Mouse (Mus musculus) embryonic facial prominence, embryonic 13.5 days (tissue): ENCODE data around the gene Mst1r. TPM values are rescaled to one million over a fixed set of nuclear protein-coding genes. Genes with fewer than 3 reads are reported as not detected.

Experiments used
- ATAC-seq: fragments of 200-750 bp; cut with Nextera tagmentation; 2 replicates; pipeline ENCODE4 v1.8.0; 2017; ENCODE audit warnings: low read depth; ENCODE audit not compliant: insufficient number of reproducible peaks, insufficient read depth, low FRiP score, low TSS enrichment
- H3K27ac ChIP-seq: fragments of 300-500 bp; sonication (generic); 2 replicates; pipeline ENCODE4 v1.5.1; 2015; ENCODE audit warnings: moderate library complexity, mild to moderate bottlenecking, inconsistent platforms
- H3K27me3 ChIP-seq: fragments of 300-500 bp; sonication (generic); 2 replicates; pipeline ENCODE4 v1.6.1; 2015; ENCODE audit warnings: mild to moderate bottlenecking, inconsistent platforms
- H3K36me3 ChIP-seq: fragments of 300-500 bp; sonication (generic); 2 replicates; pipeline ENCODE4 v1.6.1; 2015; ENCODE audit warnings: mild to moderate bottlenecking, inconsistent platforms
- H3K4me1 ChIP-seq: fragments of 300-500 bp; sonication (generic); 2 replicates; pipeline ENCODE4 v1.6.1; 2015; ENCODE audit warnings: inconsistent platforms
- H3K4me2 ChIP-seq: fragments of 300-500 bp; sonication (generic); 2 replicates; pipeline ENCODE4 v1.6.1; 2015; ENCODE audit warnings: moderate library complexity, mild to moderate bottlenecking, inconsistent platforms
- H3K4me3 ChIP-seq: fragments of 300-500 bp; sonication (generic); 2 replicates; pipeline ENCODE4 v1.5.1; 2015; ENCODE audit warnings: mild to moderate bottlenecking, inconsistent platforms
- H3K9ac ChIP-seq: fragments of 300-500 bp; sonication (generic); 2 replicates; pipeline ENCODE4 v1.6.1; 2015; ENCODE audit warnings: mild to moderate bottlenecking, inconsistent platforms
- H3K9me3 ChIP-seq: fragments of 300-500 bp; sonication (generic); 2 replicates; pipeline ENCODE4 v1.6.1; 2016; ENCODE audit warnings: inconsistent platforms
- WGBS: fragments of 180-500 bp; shearing (Covaris S2); methylation state at CpG from one replicate; pipeline ENCODE4 v1.1.7; 2015; ENCODE audit warnings: mixed read lengths; 5-methylcytosine and 5-hydroxymethylcytosine counted together
- polyA plus RNA-seq: library from polyadenylated mRNA; unstranded; fragments of >200 nt; fragmentation: Nextera tagmentation; extraction: Ambion mirVana; gene quantifications from 2 replicates; pipeline ENCODE4 v1.2.1, GENCODE M21; 2015

The Mst1r gene
- 5.1 and 6.3 TPM in 2 replicates for polyA plus RNA-seq

- peak within 1 kb of the TSS; percentile 64 for H3K9ac ChIP-seq
- H3K36me3 ChIP-seq: peaks cover 12% of the 10 kb centered on the region
- peak; percentile 77 for ATAC-seq
- WGBS: 13% methylated on average over 19 of the region's 19 CpGs
- peak within 1 kb of the TSS; percentile 75 for H3K27ac ChIP-seq
- H3K4me2 ChIP-seq: peak within 1 kb of the TSS; percentile 70
- peaks cover 5% of the 10 kb centered on the region for H3K27me3 ChIP-seq
- H3K9me3 ChIP-seq: no peaks in the 10 kb centered on the region
- H3K4me1 ChIP-seq: peaks cover 47% of the 10 kb centered on the region
- H3K4me3 ChIP-seq: peak within 1 kb of the TSS; percentile 45
Measured at GRCm38 (mm10) chr9:107906252-107906966, at the start of gene Mst1r. Mst1r (plus strand) TSS chr9:107906873.

- Histone ChIP-seq H3K36me3 (peaks cover 40% of the 10 kb centered on the region), H3K27ac (no peak overlapping the region), H3K9me3 (no peaks in the 10 kb centered on the region), H3K4me1 (no peaks in the 10 kb centered on the region), H3K4me3 (no peak overlapping the region), H3K9ac (no peak overlapping the region), H3K27me3 (no peaks in the 10 kb centered on the region), H3K4me2 (no peak overlapping the region)
- WGBS: 94% methylated on average over 3 of the region's 3 CpGs
- ATAC-seq: no peak
Measured at GRCm38 (mm10) chr9:107858343-107858742, 48.3 kb upstream of the Mst1r start.

GRCm38 (mm10) chr9:107864493-107864892 is 42.2 kb upstream of the Mst1r start:
- no peak for ATAC-seq
- H3K9ac ChIP-seq: no peak overlapping the region
- H3K4me1 ChIP-seq: no peaks in the 10 kb centered on the region
- no peak overlapping the region for H3K4me3 ChIP-seq
- no peaks in the 10 kb centered on the region for H3K9me3 ChIP-seq
- H3K27ac ChIP-seq: no peak overlapping the region
- no peak overlapping the region for H3K4me2 ChIP-seq
- H3K36me3 ChIP-seq: peaks cover 22% of the 10 kb centered on the region
- WGBS: 75% methylated on average over 1 of the region's 1 CpGs
- H3K27me3 ChIP-seq: no peaks in the 10 kb centered on the region

- H3K9me3 ChIP-seq: no peaks in the 10 kb centered on the region
- ATAC-seq: no peak
- H3K4me1 ChIP-seq: 0 out of 2 replicates have a peak, but pooled peaks cover under 1% of the 10 kb centered on the region
- WGBS: 99% methylated on average over 2 of the region's 2 CpGs
- no peak overlapping the region for H3K4me3 ChIP-seq
- no peak overlapping the region for H3K9ac ChIP-seq
- H3K27me3 ChIP-seq: no peaks in the 10 kb centered on the region
- H3K4me2 ChIP-seq: no peak overlapping the region
- H3K36me3 ChIP-seq: peaks cover 23% of the 10 kb centered on the region
- H3K27ac ChIP-seq: no peak overlapping the region
Measured at GRCm38 (mm10) chr9:107866081-107866480, 40.6 kb upstream of the Mst1r start.

GRCm38 (mm10) chr9:107872350-107873098 is 34.1 kb upstream of the Mst1r start:
- H3K36me3 ChIP-seq: peaks cover 12% of the 10 kb centered on the region
- no peaks in the 10 kb centered on the region for H3K9me3 ChIP-seq
- peak overlapping the region; percentile 77 for H3K4me2 ChIP-seq
- H3K27me3 ChIP-seq: no peaks in the 10 kb centered on the region
- H3K27ac ChIP-seq: peak overlapping the region; percentile 95
- H3K9ac ChIP-seq: peak overlapping the region; percentile 99
- ATAC-seq: peak; percentile 99
- WGBS: under 1% methylated on average over 79 of the region's 80 CpGs
- H3K4me3 ChIP-seq: peak overlapping the region; percentile 97
- peaks cover 12% of the 10 kb centered on the region for H3K4me1 ChIP-seq

- no peaks in the 10 kb centered on the region for H3K9me3 ChIP-seq
- no peak for ATAC-seq
- no peaks in the 10 kb centered on the region for H3K27me3 ChIP-seq
- H3K4me3 ChIP-seq: peak within 1 kb of the TSS; percentile 97
- peak within 1 kb of the TSS; percentile 77 for H3K4me2 ChIP-seq
- peak within 1 kb of the TSS; percentile 99 for H3K9ac ChIP-seq
- WGBS: 10% methylated on average over 14 of the region's 14 CpGs
- peaks cover 9% of the 10 kb centered on the region; the same call in 1 of the 2 replicates for H3K36me3 ChIP-seq
- H3K27ac ChIP-seq: peak within 1 kb of the TSS; percentile 95
- peaks cover 12% of the 10 kb centered on the region for H3K4me1 ChIP-seq
Measured at GRCm38 (mm10) chr9:107873137-107873536, 33.5 kb upstream of the Mst1r start, which contains the start of gene Rbm6. Rbm6 (minus strand) TSS chr9:107873237.

GRCm38 (mm10) chr9:107880411-107880810 is 26.3 kb upstream of the Mst1r start:
- no peak for ATAC-seq
- 65% methylated on average over 4 of the region's 4 CpGs for WGBS

GRCm38 (mm10) chr9:107887804-107888266 is 18.8 kb upstream of the Mst1r start, which contains the start of gene Mon1a:
Mon1a (plus strand) TSS chr9:107888151.
- peak within 1 kb of the TSS; percentile 75 for H3K4me3 ChIP-seq
- H3K4me1 ChIP-seq: peaks cover 16% of the 10 kb centered on the region
- WGBS: under 1% methylated on average over 28 of the region's 28 CpGs
- peak; percentile 91 for ATAC-seq
- peaks cover 10% of the 10 kb centered on the region; the same call in 1 of the 2 replicates for H3K27me3 ChIP-seq
- peak within 1 kb of the TSS; percentile 82 for H3K9ac ChIP-seq
- peak within 1 kb of the TSS; percentile 48; the same call in 1 of the 2 replicates for H3K27ac ChIP-seq
- no peaks in the 10 kb centered on the region for H3K9me3 ChIP-seq
- H3K36me3 ChIP-seq: 0 out of 2 replicates have a peak, but pooled peaks cover 3% of the 10 kb centered on the region
- H3K4me2 ChIP-seq: peak within 1 kb of the TSS; percentile 81

More at GRCm38 (mm10) chr9:107880411-107880810, 26.3 kb upstream of the Mst1r start:
- Histone ChIP-seq H3K27me3 (peaks cover 2% of the 10 kb centered on the region; the same call in 1 of the 2 replicates), H3K4me2 (no peak overlapping the region), H3K4me1 (no peaks in the 10 kb centered on the region), H3K9me3 (no peaks in the 10 kb centered on the region), H3K27ac (no peak overlapping the region), H3K9ac (peak overlapping the region; percentile 36; the same call in 1 of the 2 replicates), H3K36me3 (no peaks in the 10 kb centered on the region), H3K4me3 (no peak overlapping the region)

- ATAC-seq: 0 out of 2 replicates have a peak, but pooled peaks have one; percentile 57
- 0% methylated on average over 18 of the region's 18 CpGs for WGBS
- H3K4me1 ChIP-seq: peaks cover 16% of the 10 kb centered on the region
- H3K27ac ChIP-seq: peak overlapping the region; percentile 48; the same call in 1 of the 2 replicates
- peak overlapping the region; percentile 75 for H3K4me3 ChIP-seq
- H3K9me3 ChIP-seq: no peaks in the 10 kb centered on the region
- H3K9ac ChIP-seq: peak overlapping the region; percentile 82
- peaks cover 10% of the 10 kb centered on the region; the same call in 1 of the 2 replicates for H3K27me3 ChIP-seq
- peak overlapping the region; percentile 81 for H3K4me2 ChIP-seq
- 0 out of 2 replicates have a peak, but pooled peaks cover 3% of the 10 kb centered on the region for H3K36me3 ChIP-seq
Measured at GRCm38 (mm10) chr9:107888267-107888850, 18.3 kb upstream of the Mst1r start.

- 78% methylated on average over 6 of the region's 6 CpGs for WGBS
- H3K4me1 ChIP-seq: peaks cover 16% of the 10 kb centered on the region
- H3K36me3 ChIP-seq: 0 out of 2 replicates have a peak, but pooled peaks cover 3% of the 10 kb centered on the region
- H3K27me3 ChIP-seq: peaks cover 10% of the 10 kb centered on the region; the same call in 1 of the 2 replicates
- H3K4me2 ChIP-seq: no peak overlapping the region
- H3K4me3 ChIP-seq: no peak overlapping the region
- H3K9ac ChIP-seq: no peak overlapping the region
- H3K9me3 ChIP-seq: no peaks in the 10 kb centered on the region
- no peak overlapping the region for H3K27ac ChIP-seq
- ATAC-seq: no peak
Measured at GRCm38 (mm10) chr9:107890260-107890659, 16.4 kb upstream of the Mst1r start.

- Histone ChIP-seq H3K4me1 (peaks cover 16% of the 10 kb centered on the region), H3K9ac (no peak overlapping the region), H3K27ac (no peak overlapping the region), H3K27me3 (peaks cover 9% of the 10 kb centered on the region; the same call in 1 of the 2 replicates), H3K36me3 (0 out of 2 replicates have a peak, but pooled peaks cover 3% of the 10 kb centered on the region), H3K4me3 (no peak overlapping the region), H3K9me3 (no peaks in the 10 kb centered on the region), H3K4me2 (no peak overlapping the region)
- no peak for ATAC-seq
- WGBS: 90% methylated on average over 1 of the region's 1 CpGs
Measured at GRCm38 (mm10) chr9:107891023-107891422, 15.7 kb upstream of the Mst1r start.
